Mouse (Mus musculus): ENCODE measurements around the gene Cdk11b.

- TF ChIP-seq POLR2AphosphoS5 (IDR thresholded peaks at IDR 0.05; ENCODE audit: insufficient replicate concordance, low read depth, low read length): no peak
- TF ChIP-seq CTCF (IDR thresholded peaks at IDR 0.05; ENCODE audit: low read depth, low read length): no peak
- TF ChIP-seq GATA1 (IDR thresholded peaks at IDR 0.05; ENCODE audit: borderline replicate concordance, low read length): no peak
- TF ChIP-seq TAL1 (conservative IDR thresholded peaks at IDR 0.05; ENCODE audit: low read depth, low read length): no peak
Observed at GRCm38 (mm10) chr4:155595777-155596176, 28.9 kb upstream of the Cdk11b start.

Measured in G1E (cell line).